Comparison of ENCODE assay signal across 7 mouse cellular contexts in genomic region chr8:121667936-121668500, GRCm38 (mm10). TPM values are rescaled to one million over a fixed set of nuclear protein-coding genes. Genes with fewer than 3 reads are reported as not detected.
A peak's percentile ranks its signal among the peaks of the same experiment; 100 is the strongest.
DNase-seq lines count a peak whose midpoint lies in the region; ATAC-seq and TF ChIP-seq lines count a peak whose summit lies in the region.
"Not testable (repeated sequence)": the region's sequence is repeated elsewhere in the genome, so short reads cannot be mapped to it uniquely, and the experiment has no call there.

No protein-coding gene starts in this region.

- not testable (repeated sequence) for DNase-seq in heart, embryonic 10.5 days (ENCODE audit: low spot score); midbrain, embryonic 10.5 days (ENCODE audit: low spot score)

- H3K27me3 ChIP-seq in forebrain, embryonic 12.5 days; hindbrain, embryonic 13.5 days; kidney, embryonic 16.5 days (ENCODE audit: insufficient read depth, low read length); midbrain, embryonic 10.5 days (ENCODE audit: low read depth, poor library complexity, severe bottlenecking); neural tube, embryonic 14.5 days (ENCODE audit: control insufficient read depth, insufficient read depth, low read length): not testable (repeated sequence)
- peaks cover 10% of the 10 kb centered on the region for H3K27me3 ChIP-seq in heart, embryonic 10.5 days (ENCODE audit: insufficient read depth, poor library complexity, severe bottlenecking)

- not testable (repeated sequence) for H3K4me3 ChIP-seq in cortical plate, adult 2 months (ENCODE audit: insufficient read depth, low read length); forebrain, embryonic 12.5 days (replicated peaks); heart, embryonic 10.5 days; hindbrain, embryonic 13.5 days; kidney, embryonic 16.5 days (ENCODE audit: low read length); midbrain, embryonic 10.5 days; neural tube, embryonic 14.5 days (ENCODE audit: low read depth, low read length)

- H3K4me2 ChIP-seq in forebrain, embryonic 12.5 days; hindbrain, embryonic 13.5 days; kidney, embryonic 16.5 days (replicated peaks; ENCODE audit: low read depth, low read length); neural tube, embryonic 14.5 days (ENCODE audit: low read depth, low read length): not testable (repeated sequence)

- TF ChIP-seq POLR2A in cortical plate, adult 2 months (IDR thresholded peaks at IDR 0.05; ENCODE audit: extremely low read depth, insufficient read depth, low read length): not testable (repeated sequence)

- peak overlapping the region; percentile 17; the same call in 1 of the 2 replicates for H3K27ac ChIP-seq in cortical plate, adult 2 months (ENCODE audit: insufficient read depth, low read length)
- H3K27ac ChIP-seq in forebrain, embryonic 12.5 days: peak overlapping the region; percentile 68
- peak overlapping the region; percentile 54 for H3K27ac ChIP-seq in heart, embryonic 10.5 days
- H3K27ac ChIP-seq in hindbrain, embryonic 13.5 days: peak overlapping the region; percentile 50
- 0 out of 2 replicates have a peak overlapping the region, but pooled peaks have one; percentile 23 for H3K27ac ChIP-seq in kidney, embryonic 16.5 days (ENCODE audit: low read length)
- peak overlapping the region; percentile 68 for H3K27ac ChIP-seq in midbrain, embryonic 10.5 days (replicated peaks)
- H3K27ac ChIP-seq in neural tube, embryonic 14.5 days (ENCODE audit: low read depth, low read length): not testable (repeated sequence)

- not testable (repeated sequence) for H3K36me3 ChIP-seq in forebrain, embryonic 12.5 days (replicated peaks); heart, embryonic 10.5 days; hindbrain, embryonic 13.5 days; kidney, embryonic 16.5 days (ENCODE audit: insufficient read depth, low read length); midbrain, embryonic 10.5 days; neural tube, embryonic 14.5 days (ENCODE audit: control insufficient read depth, insufficient read depth, low read length)

- H3K9ac ChIP-seq in forebrain, embryonic 12.5 days; hindbrain, embryonic 13.5 days; kidney, embryonic 16.5 days (replicated peaks; ENCODE audit: low read length): not testable (repeated sequence)
- H3K9ac ChIP-seq in neural tube, embryonic 14.5 days (replicated peaks; ENCODE audit: low read depth, low read length): 0 out of 2 replicates have a peak overlapping the region, but pooled peaks have one; percentile 4

- ATAC-seq in forebrain, embryonic 12.5 days (ENCODE audit: low FRiP score); hindbrain, embryonic 13.5 days (ENCODE audit: low FRiP score); kidney, embryonic 16.5 days (ENCODE audit: low FRiP score, low TSS enrichment); neural tube, embryonic 14.5 days (ENCODE audit: low read depth): not testable (repeated sequence)

- WGBS in forebrain, embryonic 12.5 days: 77% methylated on average over 9 of the region's 9 CpGs
- 60% methylated on average over 9 of the region's 9 CpGs for whole genome bisulfite sequencing in heart, embryonic 10.5 days
- WGBS in hindbrain, embryonic 13.5 days: 74% methylated on average over 9 of the region's 9 CpGs
- WGBS in kidney, embryonic 16.5 days: 85% methylated on average over 9 of the region's 9 CpGs
- WGBS in midbrain, embryonic 10.5 days: 80% methylated on average over 9 of the region's 9 CpGs
- 71% methylated on average over 9 of the region's 9 CpGs for WGBS in neural tube, embryonic 14.5 days

- not testable (repeated sequence) for H3K9me3 ChIP-seq in forebrain, embryonic 12.5 days; heart, embryonic 10.5 days; hindbrain, embryonic 13.5 days; kidney, embryonic 16.5 days (ENCODE audit: low read length); midbrain, embryonic 10.5 days (replicated peaks); neural tube, embryonic 14.5 days (ENCODE audit: control insufficient read depth, low read length)

- not testable (repeated sequence) for TF ChIP-seq CTCF in cortical plate, adult 2 months (IDR thresholded peaks at IDR 0.05; ENCODE audit: extremely low read depth, insufficient read depth, low read length)

- not testable (repeated sequence) for H3K4me1 ChIP-seq in cortical plate, adult 2 months (ENCODE audit: control insufficient read depth, insufficient read depth, low read length)
- peaks cover 22% of the 10 kb centered on the region for H3K4me1 ChIP-seq in forebrain, embryonic 12.5 days
- H3K4me1 ChIP-seq in heart, embryonic 10.5 days: peaks cover 46% of the 10 kb centered on the region
- H3K4me1 ChIP-seq in hindbrain, embryonic 13.5 days (replicated peaks): peaks cover 29% of the 10 kb centered on the region
- H3K4me1 ChIP-seq in kidney, embryonic 16.5 days (ENCODE audit: insufficient read depth, low read length): peaks cover 25% of the 10 kb centered on the region
- H3K4me1 ChIP-seq in midbrain, embryonic 10.5 days: peaks cover 36% of the 10 kb centered on the region
- H3K4me1 ChIP-seq in neural tube, embryonic 14.5 days (ENCODE audit: control insufficient read depth, insufficient read depth, low read length): peaks cover 14% of the 10 kb centered on the region; the same call in 1 of the 2 replicates

RNA-seq across cellular contexts. Expression of gene Zcchc14, which starts 15.3 kb away (rescaled TPM):
- polyA plus RNA-seq in cortical plate, adult 2 months (2012; rRNA removed): 34.3 and 36.3 TPM in 2 replicates
- polyA plus RNA-seq in forebrain, embryonic 12.5 days (2016; fragmentation: Nextera tagmentation; extraction: Ambion mirVana): 28.3 and 30.5 TPM in 2 replicates
- 7.8 and 10.9 TPM in 2 replicates for polyA plus RNA-seq in heart, embryonic 10.5 days (2016; fragmentation: Nextera tagmentation; extraction: Ambion mirVana)
- polyA plus RNA-seq in hindbrain, embryonic 13.5 days (2015; fragmentation: Nextera tagmentation; extraction: Ambion mirVana): 27.5 and 28.3 TPM in 2 replicates
- 16.4 and 17.8 TPM in 2 replicates for polyA plus RNA-seq in kidney, embryonic 16.5 days (2015; fragmentation: Nextera tagmentation; extraction: Ambion mirVana)
- polyA plus RNA-seq in midbrain, embryonic 10.5 days (2016; fragmentation: Nextera tagmentation; extraction: Ambion mirVana): 14.9 and 18.6 TPM in 2 replicates
- 36.2 and 40.2 TPM in 2 replicates for polyA plus RNA-seq in neural tube, embryonic 14.5 days (2014; fragmentation: Nextera tagmentation; extraction: Ambion mirVana)
